Mouse (Mus musculus) right cerebral cortex, adult 2 months (tissue): Measurements from ENCODE around the gene Myrfl.

ENCODE experiments used
- DNase-seq, 2 experiments: peaks; one replicate each; pipeline ENCODE4 v3.0.0; 2021 to 2022; ENCODE audit warnings: low spot score in 2 of 2

Myrfl gene

DNA sequence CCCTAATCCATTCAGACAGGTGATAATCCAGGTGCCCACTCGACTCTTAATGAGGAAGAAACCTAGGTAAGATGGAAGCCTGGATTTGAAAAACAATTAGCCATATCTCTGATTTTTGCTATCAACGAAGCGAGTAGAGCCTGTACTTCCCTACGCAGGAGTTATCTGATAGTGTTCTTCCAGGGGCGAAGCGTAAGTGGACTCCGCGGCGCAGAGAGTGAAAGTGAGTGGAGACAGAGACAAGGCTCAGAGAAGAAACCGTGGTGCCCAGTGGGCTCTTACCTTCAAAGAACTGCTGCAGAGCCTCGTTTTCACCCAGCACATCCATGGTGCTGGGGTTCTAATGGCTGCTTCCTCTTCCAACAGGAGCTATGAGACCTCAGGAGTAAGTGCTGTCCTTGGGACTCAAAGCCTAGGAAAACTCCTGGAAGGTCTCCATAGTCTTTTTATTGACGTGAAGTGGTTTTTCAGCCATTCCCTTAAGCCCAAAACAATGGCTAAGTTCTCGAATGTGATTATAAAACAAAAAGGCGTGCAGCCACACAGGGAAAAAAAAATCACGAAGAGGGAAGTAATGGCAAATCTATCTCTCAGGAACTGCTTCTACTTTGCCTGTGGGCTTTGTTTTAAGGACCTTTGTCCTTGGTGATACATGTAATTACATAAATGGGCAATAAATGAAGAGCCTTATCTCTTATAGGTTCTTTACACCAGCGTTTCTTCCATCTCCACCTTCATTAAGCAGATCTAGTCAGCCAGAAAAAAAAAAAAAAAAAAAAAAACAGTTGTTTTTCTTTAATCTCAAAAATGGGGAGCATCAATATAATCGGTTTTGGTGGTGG is at the start of gene Myrfl:
TSS of gene Myrfl (minus strand) at position 584 of the 842 bp plus-strand sequence.
- no peak for DNase-seq

GRCm38 (mm10) chr10:116944940-116945339 is 48.2 kb upstream of the Myrfl start:
- no peak for DNase-seq

DNA sequence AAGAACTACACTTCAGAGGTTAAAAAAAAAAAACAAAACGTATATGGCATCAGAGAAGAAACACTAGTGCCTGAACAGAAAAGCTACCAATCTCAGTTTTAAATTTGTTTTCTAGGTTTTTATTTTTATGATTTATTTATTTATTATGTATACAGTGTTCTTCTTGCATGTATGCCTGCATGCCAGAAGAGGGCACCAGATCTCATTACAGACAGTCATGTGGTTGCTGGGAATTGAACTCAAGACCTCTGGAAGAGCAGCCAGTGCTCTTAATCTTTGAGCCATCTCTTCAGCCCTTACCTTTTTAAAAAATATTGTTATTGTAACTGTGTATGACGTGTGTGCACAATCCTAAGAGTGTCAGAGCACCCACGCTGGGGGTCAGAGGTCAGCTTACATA is 47.4 kb upstream of the Myrfl start:
- no peak for DNase-seq

DNA sequence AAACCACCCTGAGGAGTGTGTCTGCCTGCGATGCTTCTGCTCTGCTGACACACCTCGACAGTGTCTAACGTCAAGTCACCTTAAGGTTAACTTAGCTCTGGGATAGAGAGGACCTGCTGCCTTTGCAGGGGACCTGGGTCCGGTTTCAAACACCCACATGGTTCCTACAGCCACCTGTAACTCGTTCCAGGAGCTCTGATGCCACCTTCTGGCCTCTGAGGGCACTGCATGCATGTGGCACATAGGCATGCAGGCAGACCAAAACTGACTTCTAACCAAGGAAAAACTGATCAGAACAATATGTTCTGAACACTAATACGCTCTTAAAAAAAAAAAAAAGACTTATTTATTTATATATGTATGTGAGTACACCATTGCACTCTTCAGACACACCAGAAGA is 46.3 kb upstream of the Myrfl start:
- DNase-seq, result no peak

- DNase-seq, result no peak
These were observed 38.3 kb upstream of the Myrfl start for GRCm38 (mm10) chr10:116935028-116935427.

DNA sequence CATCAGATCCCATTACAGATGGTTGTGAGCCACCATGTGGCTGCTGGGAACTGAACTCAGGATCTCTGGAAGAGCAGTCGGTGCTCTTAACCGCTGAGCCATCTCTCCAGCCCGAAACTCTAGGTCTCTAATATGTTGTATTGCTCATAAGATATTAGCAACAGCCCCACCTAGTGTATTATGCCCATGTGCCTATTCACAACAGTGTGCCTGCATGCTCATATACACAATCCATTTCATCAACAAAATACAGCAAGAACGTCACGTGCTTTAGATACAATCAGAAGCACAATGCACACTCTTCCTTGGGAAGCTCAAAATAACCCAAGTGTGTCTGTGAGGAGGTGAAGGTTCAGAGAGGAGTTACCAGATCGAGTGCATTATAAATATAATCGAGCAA is 37.1 kb upstream of the Myrfl start:
- no peak for DNase-seq

DNA sequence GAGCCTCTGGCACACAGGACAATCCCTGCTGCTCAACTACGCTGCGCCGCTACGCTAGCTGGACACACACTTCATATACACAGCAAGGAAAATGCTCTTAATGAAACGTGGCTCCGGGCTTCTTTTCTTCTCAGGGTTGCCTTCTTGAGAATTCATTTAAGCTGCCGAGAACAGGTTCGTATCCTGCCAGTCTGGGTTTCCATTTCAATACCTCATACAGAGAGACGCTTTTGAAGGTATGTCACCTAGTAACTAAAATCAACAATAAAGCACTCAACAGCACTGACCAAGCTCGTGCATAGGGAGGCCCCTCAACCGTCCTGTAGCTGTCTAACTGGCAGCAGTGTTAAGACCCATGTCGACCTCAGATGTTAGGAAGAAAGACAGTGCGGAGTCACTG is 35.7 kb upstream of the Myrfl start:
- no peak for DNase-seq

DNA sequence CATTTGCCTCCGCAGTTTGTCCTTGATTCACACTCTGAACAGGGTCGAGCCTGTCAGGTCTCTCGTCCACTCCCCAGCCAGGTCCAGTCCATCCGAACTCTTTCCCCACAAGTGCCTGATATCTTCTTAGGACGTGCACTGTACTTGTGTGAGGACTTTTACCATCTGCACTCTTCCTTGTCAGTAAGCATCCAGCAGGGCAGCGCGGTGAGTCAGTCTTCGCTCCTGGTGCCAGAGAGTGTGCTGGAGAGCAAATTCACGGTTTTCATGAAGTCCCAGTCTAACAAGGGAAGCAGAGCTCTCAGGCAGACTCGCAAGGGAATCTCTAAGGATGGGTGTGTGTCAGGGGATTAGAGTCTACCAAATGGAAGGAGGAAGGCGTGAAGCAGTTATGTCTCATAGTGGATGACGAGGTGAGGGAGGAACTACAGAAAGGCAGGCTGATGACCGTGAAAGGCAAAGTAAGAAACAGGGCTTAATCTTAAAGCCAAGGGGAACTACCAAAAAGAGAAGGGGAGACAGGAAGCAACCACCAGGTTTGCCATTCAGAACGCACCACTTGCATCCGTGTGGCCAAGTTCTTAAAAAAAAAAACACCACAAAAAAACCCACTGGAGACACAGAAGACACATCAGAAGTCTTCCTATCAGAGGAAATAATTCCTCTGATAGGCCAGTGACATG is 34.9 kb upstream of the Myrfl start:
- DNase-seq, result peak; percentile 17 to 37

GRCm38 (mm10) chr10:116930936-116931335 is 34.2 kb upstream of the Myrfl start:
- DNase-seq, result no peak

GRCm38 (mm10) chr10:116930506-116930905 is 33.8 kb upstream of the Myrfl start:
- no peak for DNase-seq

- DNase-seq, result no peak
These were observed 32.1 kb upstream of the Myrfl start for GRCm38 (mm10) chr10:116928826-116929225.

- DNase-seq, result no peak
These were observed 29.9 kb upstream of the Myrfl start for GRCm38 (mm10) chr10:116926428-116927113.

DNA sequence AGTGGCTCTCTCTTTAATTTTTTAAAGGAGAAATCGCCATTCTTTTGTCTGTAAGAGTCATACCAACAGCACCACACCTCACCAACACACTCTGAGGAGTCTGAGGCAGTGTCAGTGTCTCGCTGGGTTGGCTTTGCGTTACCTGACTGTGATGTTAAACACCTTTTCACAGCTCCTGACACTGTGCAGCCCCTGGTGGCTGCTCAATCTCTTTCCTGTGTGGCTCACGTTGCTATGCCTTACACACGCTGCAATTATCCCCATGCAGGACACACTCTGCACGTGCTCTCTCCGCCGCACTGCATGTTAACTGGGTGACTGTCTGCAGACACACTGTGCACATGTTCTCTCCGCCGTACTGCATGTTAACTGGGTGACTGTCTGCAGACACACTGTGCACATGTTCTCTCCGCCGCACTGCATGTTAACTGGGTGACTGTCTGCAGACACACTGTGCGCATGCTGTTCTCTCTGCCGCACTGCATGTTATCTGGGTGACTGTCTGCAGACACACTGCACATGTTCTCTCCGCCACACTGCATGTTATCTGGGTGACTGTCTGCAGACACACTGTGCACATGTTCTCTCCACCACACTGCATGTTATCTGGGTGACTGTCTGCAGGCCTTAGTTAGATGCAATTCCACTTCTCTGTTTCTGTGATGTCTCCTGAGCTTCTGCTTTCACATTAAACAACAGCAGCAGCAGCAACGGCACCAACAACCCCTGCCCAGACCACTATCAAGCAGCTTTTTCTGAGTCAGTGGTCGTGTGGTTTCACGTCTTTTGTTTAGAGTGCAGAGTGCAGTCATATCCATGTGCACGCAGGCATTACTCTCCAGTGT is 27.2 kb upstream of the Myrfl start:
- no peak for DNase-seq

- DNase-seq, result no peak
These were observed 25.4 kb upstream of the Myrfl start for GRCm38 (mm10) chr10:116922161-116922560.

GRCm38 (mm10) chr10:116921416-116921815 is 24.7 kb upstream of the Myrfl start:
- no peak for DNase-seq

DNA sequence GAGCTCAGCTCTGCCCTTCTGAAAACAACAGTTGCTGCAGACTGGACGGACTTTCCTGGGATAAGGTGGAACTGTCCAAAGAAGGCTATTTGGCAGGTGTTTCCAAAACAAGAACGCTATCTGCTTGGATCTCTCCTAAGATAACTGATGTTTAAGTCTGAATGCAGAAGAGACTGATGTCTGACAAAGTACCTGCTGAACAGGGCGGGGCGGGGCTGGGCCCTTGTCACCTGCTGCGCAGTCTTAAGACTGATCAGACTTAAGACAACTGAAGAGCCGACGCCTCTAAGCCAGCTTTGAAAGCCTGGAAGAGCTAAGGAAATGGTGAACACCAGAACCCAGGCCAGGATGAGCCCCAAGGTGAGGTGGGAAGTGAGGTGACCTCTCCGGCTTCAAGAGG is 23.9 kb upstream of the Myrfl start:
- DNase-seq, result no peak

DNA sequence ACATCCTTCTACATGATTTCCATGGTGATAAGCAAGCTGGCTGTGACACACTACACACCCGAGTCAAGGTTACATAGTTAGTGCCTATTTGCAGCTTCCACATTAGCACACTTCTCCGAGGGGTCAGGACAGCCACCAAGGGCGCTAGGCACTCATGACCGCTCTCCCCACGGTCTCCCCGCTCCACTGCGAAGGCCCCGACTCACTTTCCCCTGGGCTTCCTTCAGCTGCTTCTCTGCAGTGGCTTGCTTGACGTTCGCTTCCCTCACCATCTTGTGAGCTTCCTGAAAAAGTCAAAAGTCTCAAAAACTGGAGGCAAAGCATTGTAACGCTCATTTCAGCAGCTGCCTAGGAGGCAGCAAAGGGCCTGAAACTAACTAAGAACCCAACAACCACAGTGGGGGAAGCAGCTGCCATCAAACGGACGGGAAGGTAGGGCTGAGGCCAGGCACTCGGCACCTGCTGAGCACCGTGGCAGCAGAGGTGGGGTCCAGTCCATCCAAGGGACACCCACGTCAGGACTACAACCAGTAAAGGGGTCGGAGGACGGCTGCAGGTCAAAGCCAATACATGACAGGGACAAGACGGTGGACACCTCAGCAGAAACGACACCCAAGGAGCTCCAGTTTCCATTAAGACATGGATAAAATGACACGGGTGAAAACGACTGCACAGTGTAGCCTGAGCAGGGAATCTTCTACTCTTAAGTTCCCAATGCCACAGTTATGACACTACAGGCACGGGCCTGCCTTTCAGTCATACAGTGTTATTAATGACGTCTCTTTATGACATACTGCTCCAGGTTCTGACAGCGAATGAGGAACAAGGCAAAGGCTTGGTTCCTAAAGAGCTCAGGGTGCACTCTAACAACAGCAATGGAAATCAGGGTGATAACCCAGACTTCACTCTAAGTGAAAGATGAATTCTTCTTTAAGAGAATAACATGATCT is 22.9 kb upstream of the Myrfl start:
- DNase-seq, result no peak

GRCm38 (mm10) chr10:116916581-116916980 is 19.9 kb upstream of the Myrfl start:
- DNase-seq, result no peak

- no peak for DNase-seq
These were observed 18.6 kb upstream of the Myrfl start for GRCm38 (mm10) chr10:116915286-116915685.

DNA sequence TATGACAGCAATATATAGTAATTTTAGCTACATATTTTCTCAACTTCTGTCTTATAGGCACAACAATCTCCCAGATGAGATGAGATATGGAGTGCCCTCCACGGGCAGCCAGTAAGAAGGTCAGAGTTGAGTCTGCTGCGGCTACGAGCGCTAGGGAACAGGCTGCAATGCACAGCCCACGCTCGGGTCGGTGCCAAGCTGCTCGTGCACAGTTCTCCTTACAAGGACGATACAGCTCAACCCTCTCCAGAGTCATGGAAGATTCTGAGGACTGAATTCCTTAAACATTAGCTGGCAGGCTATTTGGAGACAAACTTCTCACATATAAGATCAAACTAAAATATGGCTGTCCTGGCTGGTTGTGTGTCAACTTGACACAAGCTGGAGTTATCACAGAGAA is 17.9 kb upstream of the Myrfl start:
- no peak for DNase-seq
